Mouse (Mus musculus): ENCODE results near the gene Npr3. TPM values are rescaled to one million over a fixed set of nuclear protein-coding genes. Genes with fewer than 3 reads are reported as not detected.

Npr3 gene
- polyA plus RNA-seq, 1 experiment from 2014 or later, result 1.4 TPM

- Histone ChIP-seq H3K9me3 (replicated peaks; ENCODE audit: control insufficient read depth, low read length) (no peaks in the 10 kb centered on the region), H3K9ac (ENCODE audit: low read depth, low read length) (no peak overlapping the region), H3K4me1 (ENCODE audit: control insufficient read depth, low read depth, low read length) (no peaks in the 10 kb centered on the region), H3K27ac (ENCODE audit: low read length) (no peak overlapping the region), H3K36me3 (ENCODE audit: control insufficient read depth, insufficient read depth) (no peaks in the 10 kb centered on the region), H3K4me3 (ENCODE audit: low read depth, low read length) (no peak overlapping the region), H3K4me2 (ENCODE audit: low read depth, low read length) (no peak overlapping the region), H3K27me3 (ENCODE audit: control insufficient read depth, insufficient read depth, low read depth, low read length) (no peaks in the 10 kb centered on the region)
- ATAC-seq (ENCODE audit: low read depth), result no peak
- WGBS (ENCODE audit: insufficient replicate concordance), result 71% methylated on average over 15 of the region's 15 CpGs
Measured at GRCm38 (mm10) chr15:11862785-11863539, 44.1 kb downstream of the Npr3 start.

DNA sequence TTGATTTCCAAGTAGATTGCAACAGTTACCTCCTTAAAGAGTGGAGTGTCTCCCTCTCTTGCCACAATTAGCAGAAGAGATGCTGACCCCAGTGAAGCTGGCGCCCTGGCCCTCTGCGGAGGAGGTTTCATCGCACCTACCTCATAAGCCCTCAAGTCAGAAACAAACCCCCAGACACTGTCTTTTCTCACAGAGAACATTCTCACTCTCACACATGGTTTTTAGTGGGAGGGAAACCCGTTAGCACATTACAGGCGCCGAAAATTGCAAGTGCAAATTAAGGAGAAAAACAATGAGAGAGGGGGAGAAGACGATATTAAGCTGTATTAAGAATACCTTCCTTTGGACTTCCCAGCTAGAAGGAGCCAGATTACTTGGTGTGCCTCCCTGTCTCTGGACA, 44.8 kb downstream of the Npr3 start:
- 71% methylated on average over 7 of the region's 7 CpGs for WGBS (ENCODE audit: insufficient replicate concordance)
- Histone ChIP-seq H3K4me3 (ENCODE audit: low read depth, low read length) (no peak overlapping the region), H3K4me2 (ENCODE audit: low read depth, low read length) (no peak overlapping the region), H3K9me3 (replicated peaks; ENCODE audit: control insufficient read depth, low read length) (no peaks in the 10 kb centered on the region), H3K9ac (ENCODE audit: low read depth, low read length) (no peak overlapping the region), H3K27ac (ENCODE audit: low read length) (no peak overlapping the region), H3K27me3 (ENCODE audit: control insufficient read depth, insufficient read depth, low read depth, low read length) (no peaks in the 10 kb centered on the region), H3K36me3 (ENCODE audit: control insufficient read depth, insufficient read depth) (no peaks in the 10 kb centered on the region), H3K4me1 (ENCODE audit: control insufficient read depth, low read depth, low read length) (no peaks in the 10 kb centered on the region)
- ATAC-seq (ENCODE audit: low read depth), result no peak

DNA sequence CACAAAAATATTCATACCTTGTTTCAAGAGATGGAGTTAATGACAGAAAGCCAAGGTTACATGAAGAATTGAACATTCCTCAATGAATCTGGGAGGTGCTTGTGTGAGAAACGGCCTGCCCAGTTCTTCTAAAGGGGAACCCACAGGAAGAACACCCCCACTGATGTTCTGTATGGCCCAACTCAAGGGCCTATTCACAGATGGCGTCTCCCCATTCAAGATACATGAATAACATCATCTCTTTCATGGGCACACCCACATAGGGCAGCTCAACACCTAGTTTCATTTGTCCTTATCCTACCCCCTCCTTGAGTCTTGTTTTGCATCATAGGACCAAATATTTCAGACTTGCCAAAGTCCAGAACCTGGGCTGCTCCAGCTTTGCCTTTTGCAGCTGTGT, 46.8 kb downstream of the Npr3 start:
- H3K27ac ChIP-seq (ENCODE audit: low read length), result no peak overlapping the region
- no peak overlapping the region for H3K4me2 ChIP-seq (ENCODE audit: low read depth, low read length)
- no peaks in the 10 kb centered on the region for H3K36me3 ChIP-seq (ENCODE audit: control insufficient read depth, insufficient read depth)
- H3K4me1 ChIP-seq (ENCODE audit: control insufficient read depth, low read depth, low read length), result no peaks in the 10 kb centered on the region
- H3K27me3 ChIP-seq (ENCODE audit: control insufficient read depth, insufficient read depth, low read depth, low read length), result no peaks in the 10 kb centered on the region
- H3K9ac ChIP-seq (ENCODE audit: low read depth, low read length), result no peak overlapping the region
- WGBS (ENCODE audit: insufficient replicate concordance), result 53% methylated on average over 2 of the region's 2 CpGs
- ATAC-seq (ENCODE audit: low read depth), result no peak
- H3K4me3 ChIP-seq (ENCODE audit: low read depth, low read length), result no peak overlapping the region
- no peaks in the 10 kb centered on the region for H3K9me3 ChIP-seq (replicated peaks; ENCODE audit: control insufficient read depth, low read length)

DNA sequence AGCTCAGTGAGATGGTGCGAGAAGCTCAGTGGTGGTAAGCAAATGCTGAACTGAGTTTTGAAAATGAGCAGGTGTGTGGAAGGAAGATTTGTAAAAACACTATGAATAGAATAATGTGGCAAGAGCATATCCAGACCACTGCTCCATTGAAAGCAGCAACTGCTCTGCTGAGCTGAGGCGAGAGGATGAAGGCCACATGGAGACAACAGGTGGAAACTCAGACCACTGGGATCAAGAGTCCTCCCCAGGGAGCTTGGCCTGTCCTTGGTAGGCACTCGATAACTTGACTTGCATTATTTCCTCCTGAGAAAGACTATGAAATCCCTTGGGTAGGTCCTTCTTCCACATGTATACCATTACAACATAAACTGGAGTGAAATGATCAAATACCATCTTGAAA, 47.3 kb downstream of the Npr3 start:
- Histone ChIP-seq H3K36me3 (ENCODE audit: control insufficient read depth, insufficient read depth) (no peaks in the 10 kb centered on the region), H3K4me3 (ENCODE audit: low read depth, low read length) (no peak overlapping the region), H3K27ac (ENCODE audit: low read length) (no peak overlapping the region), H3K27me3 (ENCODE audit: control insufficient read depth, insufficient read depth, low read depth, low read length) (no peaks in the 10 kb centered on the region), H3K9me3 (replicated peaks; ENCODE audit: control insufficient read depth, low read length) (no peaks in the 10 kb centered on the region), H3K4me1 (ENCODE audit: control insufficient read depth, low read depth, low read length) (no peaks in the 10 kb centered on the region), H3K4me2 (ENCODE audit: low read depth, low read length) (no peak overlapping the region), H3K9ac (ENCODE audit: low read depth, low read length) (no peak overlapping the region)
- whole genome bisulfite sequencing (ENCODE audit: insufficient replicate concordance), result 68% methylated on average over 3 of the region's 3 CpGs
- no peak for ATAC-seq (ENCODE audit: low read depth)

DNA sequence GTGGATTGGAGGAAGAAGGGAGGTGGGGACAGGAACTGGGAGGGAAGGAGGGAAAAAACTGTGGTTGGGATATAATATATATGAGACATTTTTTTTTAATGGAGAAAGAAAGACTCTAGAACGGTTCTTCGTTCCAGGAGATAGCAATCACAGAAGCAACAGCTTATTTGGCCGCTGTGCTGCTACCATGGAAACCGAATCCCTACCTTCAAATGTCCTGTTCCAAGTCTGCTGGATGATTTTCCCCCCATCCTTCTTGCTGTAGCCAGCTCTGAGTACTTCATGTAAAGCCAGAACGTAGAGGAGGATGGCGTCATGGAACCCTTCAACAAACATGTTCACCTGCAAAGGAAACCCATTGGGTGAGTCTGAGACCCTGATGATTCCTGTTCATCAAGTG, 48.7 kb downstream of the Npr3 start:
- H3K9ac ChIP-seq (ENCODE audit: low read depth, low read length), result no peak overlapping the region
- no peaks in the 10 kb centered on the region for H3K27me3 ChIP-seq (ENCODE audit: control insufficient read depth, insufficient read depth, low read depth, low read length)
- no peak for ATAC-seq (ENCODE audit: low read depth)
- H3K9me3 ChIP-seq (replicated peaks; ENCODE audit: control insufficient read depth, low read length), result no peaks in the 10 kb centered on the region
- no peaks in the 10 kb centered on the region for H3K4me1 ChIP-seq (ENCODE audit: control insufficient read depth, low read depth, low read length)
- 65% methylated on average over 6 of the region's 6 CpGs for WGBS (ENCODE audit: insufficient replicate concordance)
- no peak overlapping the region for H3K4me3 ChIP-seq (ENCODE audit: low read depth, low read length)
- no peak overlapping the region for H3K27ac ChIP-seq (ENCODE audit: low read length)
- H3K4me2 ChIP-seq (ENCODE audit: low read depth, low read length), result no peak overlapping the region
- no peaks in the 10 kb centered on the region for H3K36me3 ChIP-seq (ENCODE audit: control insufficient read depth, insufficient read depth)

GRCm38 (mm10) chr15:11845204-11846062, 61.7 kb downstream of the Npr3 start:
- Histone ChIP-seq H3K4me3 (ENCODE audit: low read depth, low read length) (no peak overlapping the region), H3K27me3 (ENCODE audit: control insufficient read depth, insufficient read depth, low read depth, low read length) (no peaks in the 10 kb centered on the region), H3K36me3 (ENCODE audit: control insufficient read depth, insufficient read depth) (no peaks in the 10 kb centered on the region), H3K27ac (ENCODE audit: low read length) (no peak overlapping the region), H3K4me2 (ENCODE audit: low read depth, low read length) (no peak overlapping the region), H3K9ac (ENCODE audit: low read depth, low read length) (no peak overlapping the region), H3K9me3 (replicated peaks; ENCODE audit: control insufficient read depth, low read length) (no peaks in the 10 kb centered on the region), H3K4me1 (ENCODE audit: control insufficient read depth, low read depth, low read length) (no peaks in the 10 kb centered on the region)
- no peak for ATAC-seq (ENCODE audit: low read depth)
- WGBS (ENCODE audit: insufficient replicate concordance), result 54% methylated on average over 16 of the region's 16 CpGs

DNA sequence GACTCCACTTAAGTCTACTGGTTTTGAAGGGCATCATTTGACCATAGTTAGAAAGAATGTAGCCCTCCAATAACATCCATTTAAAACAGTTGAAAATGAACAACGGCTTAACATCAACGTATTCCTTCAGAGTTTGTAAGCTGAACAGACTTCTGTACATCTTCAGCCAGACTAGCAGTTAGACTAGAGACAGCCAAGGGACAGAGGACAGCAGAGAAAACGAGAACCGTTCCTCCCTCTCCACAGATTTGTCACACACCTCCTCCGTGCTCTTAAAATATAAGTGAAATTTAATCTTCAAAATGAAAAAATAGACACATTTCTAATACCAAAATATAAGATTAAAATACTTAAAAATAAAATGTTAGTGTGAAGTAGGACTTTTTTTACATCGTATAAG, 63.0 kb downstream of the Npr3 start:
- Histone ChIP-seq H3K4me2 (ENCODE audit: low read depth, low read length) (no peak overlapping the region), H3K27ac (ENCODE audit: low read length) (no peak overlapping the region), H3K9ac (ENCODE audit: low read depth, low read length) (no peak overlapping the region), H3K4me1 (ENCODE audit: control insufficient read depth, low read depth, low read length) (no peaks in the 10 kb centered on the region), H3K27me3 (ENCODE audit: control insufficient read depth, insufficient read depth, low read depth, low read length) (no peaks in the 10 kb centered on the region), H3K9me3 (replicated peaks; ENCODE audit: control insufficient read depth, low read length) (no peaks in the 10 kb centered on the region), H3K36me3 (ENCODE audit: control insufficient read depth, insufficient read depth) (no peaks in the 10 kb centered on the region), H3K4me3 (ENCODE audit: low read depth, low read length) (no peak overlapping the region)
- WGBS (ENCODE audit: insufficient replicate concordance), result 63% methylated on average over 6 of the region's 6 CpGs
- no peak for ATAC-seq (ENCODE audit: low read depth)

- Histone ChIP-seq H3K9me3 (replicated peaks; ENCODE audit: control insufficient read depth, low read length) (no peaks in the 10 kb centered on the region), H3K4me3 (ENCODE audit: low read depth, low read length) (no peak overlapping the region), H3K4me2 (ENCODE audit: low read depth, low read length) (no peak overlapping the region), H3K27ac (ENCODE audit: low read length) (no peak overlapping the region), H3K9ac (ENCODE audit: low read depth, low read length) (no peak overlapping the region), H3K36me3 (ENCODE audit: control insufficient read depth, insufficient read depth) (no peaks in the 10 kb centered on the region), H3K4me1 (ENCODE audit: control insufficient read depth, low read depth, low read length) (no peaks in the 10 kb centered on the region), H3K27me3 (ENCODE audit: control insufficient read depth, insufficient read depth, low read depth, low read length) (no peaks in the 10 kb centered on the region)
- no peak for ATAC-seq (ENCODE audit: low read depth)
- 53% methylated on average over 4 of the region's 4 CpGs for WGBS (ENCODE audit: insufficient replicate concordance)
Measured at GRCm38 (mm10) chr15:11841828-11842227, 65.3 kb downstream of the Npr3 start.

GRCm38 (mm10) chr15:11835913-11836312, 71.2 kb downstream of the Npr3 start:
- WGBS (ENCODE audit: insufficient replicate concordance), result 63% methylated on average over 1 of the region's 1 CpGs
- ATAC-seq (ENCODE audit: low read depth), result no peak

More at GRCm38 (mm10) chr15:11835913-11836312, 71.2 kb downstream of the Npr3 start:
- H3K9ac ChIP-seq (ENCODE audit: low read depth, low read length), result no peak overlapping the region
- H3K4me3 ChIP-seq (ENCODE audit: low read depth, low read length), result no peak overlapping the region
- no peaks in the 10 kb centered on the region for H3K36me3 ChIP-seq (ENCODE audit: control insufficient read depth, insufficient read depth)
- no peaks in the 10 kb centered on the region for H3K27me3 ChIP-seq (ENCODE audit: control insufficient read depth, insufficient read depth, low read depth, low read length)
- H3K4me1 ChIP-seq (ENCODE audit: control insufficient read depth, low read depth, low read length), result no peaks in the 10 kb centered on the region
- H3K27ac ChIP-seq (ENCODE audit: low read length), result no peak overlapping the region
- no peak overlapping the region for H3K4me2 ChIP-seq (ENCODE audit: low read depth, low read length)
- no peaks in the 10 kb centered on the region for H3K9me3 ChIP-seq (replicated peaks; ENCODE audit: control insufficient read depth, low read length)

All from liver, embryonic 16.5 days (tissue).